Mouse (Mus musculus) NIH3T3 (cell line): ENCODE results near the gene Oprm1.
"Not testable (repeated sequence)": the region's sequence is repeated elsewhere in the genome, so short reads cannot be mapped to it uniquely, and the experiment has no call there.

ENCODE experiments used
- DNase-seq: peaks from one replicate; pipeline ENCODE4 v3.0.0-alpha.2; 2012; ENCODE audit warnings: low read depth

Oprm1 gene

GRCm38 (mm10) chr10:6979216-6979615 lies 220.9 kb downstream of the Oprm1 start:
- DNase-seq, result no peak

GRCm38 (mm10) chr10:6979789-6980188 lies 221.5 kb downstream of the Oprm1 start:
- DNase-seq, result no peak

GRCm38 (mm10) chr10:6980236-6980635 lies 221.9 kb downstream of the Oprm1 start:
- DNase-seq, result no peak

- DNase-seq, result no peak
These were observed 224.4 kb downstream of the Oprm1 start for GRCm38 (mm10) chr10:6982751-6983151.

GRCm38 (mm10) chr10:6983431-6983830 lies 225.1 kb downstream of the Oprm1 start:
- no peak for DNase-seq

GRCm38 (mm10) chr10:6986246-6986645 lies 227.9 kb downstream of the Oprm1 start:
- DNase-seq, result no peak

- no peak for DNase-seq
These were observed 229.2 kb downstream of the Oprm1 start for GRCm38 (mm10) chr10:6987399-6988098.

- no peak for DNase-seq
These were observed 230.2 kb downstream of the Oprm1 start for GRCm38 (mm10) chr10:6988555-6988954.

GRCm38 (mm10) chr10:6996895-6997294 lies 238.6 kb downstream of the Oprm1 start:
- DNase-seq, result no peak

GRCm38 (mm10) chr10:6998576-6999250 lies 240.4 kb downstream of the Oprm1 start:
- DNase-seq, result no peak

GRCm38 (mm10) chr10:6999355-6999754 lies 241.0 kb downstream of the Oprm1 start:
- no peak for DNase-seq

- not testable (repeated sequence) for DNase-seq
These were observed 245.6 kb downstream of the Oprm1 start for GRCm38 (mm10) chr10:7003898-7004297.

GRCm38 (mm10) chr10:7004980-7005538 lies 246.8 kb downstream of the Oprm1 start:
- DNase-seq, result no peak

- no peak for DNase-seq
These were observed 252.2 kb downstream of the Oprm1 start for GRCm38 (mm10) chr10:7010543-7010942.

- DNase-seq, result peak; percentile 16
These were observed 256.9 kb downstream of the Oprm1 start for GRCm38 (mm10) chr10:7015199-7015598.

- DNase-seq, result peak; percentile 77
These were observed 261.6 kb downstream of the Oprm1 start for GRCm38 (mm10) chr10:7019781-7020386.

- DNase-seq, result no peak
These were observed 262.2 kb downstream of the Oprm1 start for GRCm38 (mm10) chr10:7020551-7020950.

GRCm38 (mm10) chr10:7025028-7025427 lies 266.7 kb downstream of the Oprm1 start:
- no peak for DNase-seq

- no peak for DNase-seq
These were observed 275.2 kb downstream of the Oprm1 start for GRCm38 (mm10) chr10:7033459-7033858.

- DNase-seq, result no peak
These were observed 277.2 kb downstream of the Oprm1 start for GRCm38 (mm10) chr10:7035547-7035946.

GRCm38 (mm10) chr10:7037194-7037593 lies 278.9 kb downstream of the Oprm1 start:
- no peak for DNase-seq

GRCm38 (mm10) chr10:7041032-7041431 lies 282.7 kb downstream of the Oprm1 start:
- no peak for DNase-seq

- DNase-seq, result no peak
These were observed 285.6 kb downstream of the Oprm1 start for GRCm38 (mm10) chr10:7043896-7044295.
